Mouse (Mus musculus) limb, embryonic 14.5 days (tissue): Measurements from ENCODE around the gene Garnl3. TPM values are rescaled to one million over a fixed set of nuclear protein-coding genes. Genes with fewer than 3 reads are reported as not detected.

Experiments used
- ATAC-seq: fragments of 200-750 bp; cut with Nextera tagmentation; 2 replicates; pipeline ENCODE4 v1.8.0; 2017; ENCODE audit warnings: low read depth, moderate number of reproducible peaks, moderate TSS enrichment; ENCODE audit not compliant: low FRiP score
- DNase-seq: peaks from one replicate; pipeline ENCODE4 v3.0.0-alpha.2; 2015; ENCODE audit warnings: low spot score
- H3K27ac ChIP-seq: fragments of 300-500 bp; sonication (generic); replicated peaks from 2 replicates; pipeline ENCODE4 v1.5.1; 2014; ENCODE audit warnings: low read depth, mild to moderate bottlenecking, low read length, moderate library complexity, mixed read lengths
- H3K27me3 ChIP-seq: fragments of 300-500 bp; sonication (generic); 2 replicates; pipeline ENCODE4 v1.6.1; 2014; ENCODE audit warnings: low read length, mixed read lengths; ENCODE audit not compliant: control insufficient read depth, insufficient read depth
- H3K36me3 ChIP-seq: fragments of 300-500 bp; sonication (generic); 2 replicates; pipeline ENCODE4 v1.6.1; 2014; ENCODE audit warnings: mild to moderate bottlenecking, low read length, moderate library complexity, mixed read lengths; ENCODE audit not compliant: control insufficient read depth, insufficient read depth
- H3K4me1 ChIP-seq: fragments of 300-500 bp; sonication (generic); 2 replicates; pipeline ENCODE4 v1.6.1; 2014; ENCODE audit warnings: antibody characterized with exemption, low read length, mixed read lengths; ENCODE audit not compliant: control insufficient read depth, insufficient read depth
- H3K4me2 ChIP-seq: fragments of 300-500 bp; sonication (generic); replicated peaks from 2 replicates; pipeline ENCODE4 v1.6.1; 2014; ENCODE audit warnings: low read depth, mild to moderate bottlenecking, low read length, moderate library complexity; ENCODE audit not compliant: severe bottlenecking
- H3K4me3 ChIP-seq: fragments of 300-500 bp; sonication (generic); replicated peaks from 2 replicates; pipeline ENCODE4 v1.5.1; 2014; ENCODE audit warnings: low read length
- H3K9ac ChIP-seq: fragments of 300-500 bp; sonication (generic); 2 replicates; pipeline ENCODE4 v1.6.1; 2014; ENCODE audit warnings: mild to moderate bottlenecking, low read depth, low read length, moderate library complexity; ENCODE audit not compliant: severe bottlenecking
- H3K9me3 ChIP-seq: fragments of 300-500 bp; sonication (generic); 2 replicates; pipeline ENCODE4 v1.6.1; 2016; ENCODE audit warnings: low read length; ENCODE audit not compliant: control insufficient read depth
- POLR2A ChIP-seq: fragments of 200-500 bp; IDR thresholded peaks from 2 replicates; pipeline ENCODE4 v1.8.0; 2012; ENCODE audit warnings: inconsistent platforms, mild to moderate bottlenecking, moderate library complexity, borderline replicate concordance; ENCODE audit not compliant: insufficient read depth, insufficient read length; ENCODE audit errors: extremely low read depth
- WGBS: fragments of 180-500 bp; shearing (Covaris S2); extraction: QIAGEN DNeasy Blood & Tissue Kit; methylation state at CpG from one replicate; pipeline ENCODE4 v1.1.7; 2014; 5-methylcytosine and 5-hydroxymethylcytosine counted together
- polyA plus RNA-seq, 2 experiments: library from polyadenylated mRNA; depleted of rRNA in 1 of 2; stranded (reverse) in 1 of 2; unstranded in 1 of 2; fragments of >200 nt; fragmentation: Nextera tagmentation in 1 of 2; extraction: Ambion mirVana in 1 of 2; gene quantifications; 2 replicates each; pipeline versions ENCODE4 v1.2.1 to v1.2.3; 2012 to 2014

Garnl3 gene
- polyA plus RNA-seq, 2 experiments = 9.6 to 10.1 TPM

DNA sequence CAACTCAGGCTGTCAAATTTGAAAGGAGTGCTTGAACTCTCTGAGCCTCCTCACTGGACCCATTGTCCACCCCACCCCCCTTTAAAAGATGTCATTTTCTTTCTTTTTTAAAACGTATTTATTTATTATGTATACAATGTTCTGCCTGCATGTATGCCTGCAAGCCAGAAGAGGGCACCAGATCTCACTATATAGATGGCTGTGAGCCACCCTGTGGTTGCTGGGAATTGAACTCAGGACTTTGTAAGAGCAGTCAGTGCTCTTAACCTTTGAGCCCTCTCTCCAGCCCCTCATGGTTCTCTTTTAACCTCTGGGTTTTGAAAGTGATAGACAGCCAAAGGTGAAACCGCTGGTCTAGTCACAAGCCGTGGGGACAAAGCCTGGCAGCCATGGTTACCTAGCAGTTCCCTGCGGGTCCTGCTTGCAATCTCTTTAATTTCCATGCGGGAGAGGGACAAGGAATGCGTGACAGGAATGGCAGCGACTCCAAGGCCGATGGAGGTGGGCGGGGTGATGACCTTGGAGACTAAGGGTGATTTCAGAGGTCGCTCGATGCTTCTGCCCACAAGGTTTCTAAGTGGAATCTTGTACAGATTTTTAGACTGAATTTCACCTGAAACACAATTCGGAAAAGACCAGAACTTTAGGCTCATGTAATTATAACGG, 141.2 kb downstream of the Garnl3 start:
- Histone ChIP-seq H3K9ac (no peak overlapping the region), H3K36me3 (0 out of 2 replicates have a peak, but pooled peaks cover 2% of the 10 kb centered on the region), H3K9me3 (no peaks in the 10 kb centered on the region), H3K27me3 (no peaks in the 10 kb centered on the region), H3K4me1 (no peaks in the 10 kb centered on the region), H3K4me2 (no peak overlapping the region), H3K27ac (no peak overlapping the region), H3K4me3 (no peak overlapping the region)
- no peak for TF ChIP-seq POLR2A
- DNase-seq (no peak), ATAC-seq (no peak)
- WGBS = 67% methylated on average over 13 of the region's 13 CpGs

DNA sequence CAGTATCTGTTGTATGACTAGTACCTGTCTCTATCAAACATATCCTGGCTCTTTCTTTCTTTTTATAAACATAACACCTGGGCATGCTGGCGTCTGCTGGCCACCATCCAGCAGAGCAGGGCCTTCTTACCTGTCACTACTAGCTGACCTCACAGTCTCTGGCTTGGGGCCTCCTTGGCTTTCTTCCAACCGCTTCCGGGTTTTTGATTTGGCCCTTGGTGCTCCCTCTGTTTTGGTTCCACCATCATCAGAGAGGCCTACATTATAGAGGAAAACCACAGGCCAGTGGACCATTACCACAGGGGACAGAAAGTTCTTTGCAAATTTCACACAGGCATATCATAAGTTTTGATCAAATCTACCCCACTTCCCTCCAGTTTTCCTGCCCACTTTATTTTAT, 142.1 kb downstream of the Garnl3 start:
- TF ChIP-seq POLR2A = no peak
- no peaks in the 10 kb centered on the region for H3K27me3 ChIP-seq
- ATAC-seq (no peak), DNase-seq (no peak)
- 70% methylated on average over 3 of the region's 3 CpGs for WGBS
- H3K9me3 ChIP-seq = no peaks in the 10 kb centered on the region
- no peaks in the 10 kb centered on the region for H3K4me1 ChIP-seq
- H3K27ac ChIP-seq = no peak overlapping the region
- 0 out of 2 replicates have a peak, but pooled peaks cover 2% of the 10 kb centered on the region for H3K36me3 ChIP-seq
- no peak overlapping the region for H3K9ac ChIP-seq
- H3K4me3 ChIP-seq = no peak overlapping the region
- H3K4me2 ChIP-seq = no peak overlapping the region

DNA sequence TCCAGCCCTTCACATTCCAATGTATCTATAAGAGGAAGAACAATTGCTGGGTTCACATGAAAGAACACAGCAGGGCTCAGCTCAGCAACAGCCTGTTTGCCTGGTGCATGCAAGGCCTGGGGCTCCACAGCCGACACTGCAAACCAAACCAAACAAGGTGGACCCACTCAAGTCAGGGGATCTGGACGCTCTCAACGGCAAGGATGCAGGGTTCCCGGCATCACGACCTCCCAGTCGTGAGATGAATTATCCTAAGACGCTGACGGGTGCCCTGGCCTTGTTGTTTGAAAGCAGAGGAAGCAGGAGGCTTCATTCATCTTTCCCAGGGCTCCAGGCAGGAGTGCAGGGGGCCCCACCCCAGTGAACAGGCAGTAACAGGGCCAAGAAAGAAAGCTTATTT, 145.6 kb downstream of the Garnl3 start:
- Histone ChIP-seq H3K4me2 (no peak overlapping the region), H3K9me3 (no peaks in the 10 kb centered on the region), H3K4me1 (peaks cover 5% of the 10 kb centered on the region), H3K9ac (no peak overlapping the region), H3K27me3 (no peaks in the 10 kb centered on the region), H3K36me3 (0 out of 2 replicates have a peak, but pooled peaks cover 2% of the 10 kb centered on the region), H3K27ac (no peak overlapping the region), H3K4me3 (no peak overlapping the region)
- ATAC-seq (no peak), DNase-seq (no peak)
- no peak for TF ChIP-seq POLR2A
- 68% methylated on average over 8 of the region's 8 CpGs for WGBS

DNA sequence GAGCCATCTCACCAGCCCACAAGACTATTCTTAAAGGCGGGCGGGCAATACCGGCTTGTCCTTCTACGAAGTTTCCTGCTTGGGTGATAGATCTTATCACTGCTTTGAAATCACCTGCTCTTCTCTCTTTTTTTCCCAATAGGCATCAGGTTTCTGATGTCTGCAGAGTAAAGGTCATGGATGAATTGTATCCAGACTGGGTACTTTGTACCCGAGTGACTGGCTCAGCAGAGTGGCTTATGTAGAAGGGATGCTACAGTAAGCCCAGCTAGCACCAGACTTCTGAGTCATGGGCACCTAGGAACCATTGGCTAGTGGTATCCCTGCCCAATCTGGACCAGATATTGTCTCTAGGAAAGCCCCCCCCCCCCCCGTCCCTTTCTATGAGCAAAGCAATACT, 147.8 kb downstream of the Garnl3 start:
- 57% methylated on average over 6 of the region's 6 CpGs for WGBS
- Histone ChIP-seq H3K36me3 (peaks cover 2% of the 10 kb centered on the region; the same call in 1 of the 2 replicates), H3K4me3 (no peak overlapping the region), H3K9ac (no peak overlapping the region), H3K4me1 (peaks cover 9% of the 10 kb centered on the region), H3K27me3 (no peaks in the 10 kb centered on the region), H3K4me2 (no peak overlapping the region), H3K9me3 (no peaks in the 10 kb centered on the region), H3K27ac (no peak overlapping the region)
- ATAC-seq (no peak), DNase-seq (no peak)
- TF ChIP-seq POLR2A = no peak

DNA sequence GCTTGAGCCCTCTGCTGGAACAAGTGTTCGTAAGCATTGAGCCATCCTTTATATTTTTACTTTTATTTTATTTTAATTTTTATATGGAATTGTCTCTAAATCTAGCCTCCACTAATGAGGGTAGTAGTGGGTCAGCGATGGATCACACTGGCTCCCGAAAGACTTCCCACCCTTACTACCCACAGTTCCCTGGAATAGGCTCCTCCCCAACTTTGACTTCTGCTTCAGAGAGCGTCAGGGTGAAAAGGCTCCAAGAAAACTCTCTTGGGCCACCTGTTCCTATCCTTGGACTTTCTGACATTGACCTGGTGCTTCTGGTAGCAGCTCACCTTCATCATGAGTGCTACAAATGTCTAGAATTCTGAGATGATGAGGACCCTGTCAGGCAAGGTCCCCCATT, 148.8 kb downstream of the Garnl3 start:
- TF ChIP-seq POLR2A = no peak
- H3K4me2 ChIP-seq = peak overlapping the region; percentile 97
- H3K36me3 ChIP-seq = peaks cover 2% of the 10 kb centered on the region; the same call in 1 of the 2 replicates
- DNase-seq (no peak), ATAC-seq (no peak)
- peak overlapping the region; percentile 40; the same call in 1 of the 2 replicates for H3K9ac ChIP-seq
- H3K9me3 ChIP-seq = no peaks in the 10 kb centered on the region
- no peaks in the 10 kb centered on the region for H3K27me3 ChIP-seq
- 6% methylated on average over 4 of the region's 4 CpGs for WGBS
- peak overlapping the region; percentile 68 for H3K4me3 ChIP-seq
- peaks cover 9% of the 10 kb centered on the region for H3K4me1 ChIP-seq
- H3K27ac ChIP-seq = no peak overlapping the region

DNA sequence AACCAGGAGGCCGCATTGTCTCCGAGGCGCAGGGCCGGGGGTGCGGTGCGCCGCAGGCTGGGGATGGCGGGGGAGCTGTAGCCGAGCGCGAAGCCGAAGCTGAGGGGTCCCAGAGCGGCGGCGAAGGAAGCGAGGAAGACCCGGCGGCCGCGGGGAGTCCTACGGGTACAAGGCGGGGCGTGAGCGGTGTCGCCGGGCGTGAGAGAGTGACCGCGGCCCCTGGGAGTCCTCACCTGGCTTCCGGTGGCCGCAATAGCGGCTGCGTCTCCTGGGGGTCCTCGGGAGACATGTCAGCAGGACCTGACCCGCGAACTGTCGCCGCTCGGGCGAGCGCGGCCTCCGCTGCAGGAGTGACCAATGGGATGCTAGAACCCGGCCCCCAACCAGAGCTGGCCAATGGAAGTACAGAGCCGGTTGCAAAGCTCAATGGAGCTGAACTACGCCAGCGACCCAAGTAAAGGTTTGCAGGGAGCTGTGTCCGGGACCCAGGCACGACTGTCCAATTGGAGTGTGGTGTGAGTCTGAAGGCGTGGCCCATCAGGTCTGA, 149.7 kb downstream of the Garnl3 start, which contains the start of gene Slc2a8:
Slc2a8 (minus strand) TSS at position 359 of the 547 bp plus-strand sequence.
- WGBS = 0% methylated on average over 50 of the region's 50 CpGs
- peak; percentile 91; the same call in 1 of the 2 replicates for TF ChIP-seq POLR2A
- H3K27ac ChIP-seq = no peak within 1 kb of the TSS

More for the DNA sequence above, 149.7 kb downstream of the Garnl3 start, which contains the start of gene Slc2a8:
- H3K9ac ChIP-seq = peak within 1 kb of the TSS; percentile 76
- H3K9me3 ChIP-seq = no peaks in the 10 kb centered on the region
- peaks cover 9% of the 10 kb centered on the region for H3K4me1 ChIP-seq
- H3K27me3 ChIP-seq = no peaks in the 10 kb centered on the region
- peak within 1 kb of the TSS; percentile 97 for H3K4me2 ChIP-seq
- H3K36me3 ChIP-seq = peaks cover 2% of the 10 kb centered on the region; the same call in 1 of the 2 replicates
- H3K4me3 ChIP-seq = peak within 1 kb of the TSS; percentile 68
- ATAC-seq (peak; percentile 100), DNase-seq (peak; percentile 92)
